Mouse (Mus musculus): ENCODE data around the gene Plekhj1. TPM values are rescaled to one million over a fixed set of nuclear protein-coding genes. Genes with fewer than 3 reads are reported as not detected.
"Not testable (repeated sequence)": the region's sequence is repeated elsewhere in the genome, so short reads cannot be mapped to it uniquely, and the experiment has no call there.

The Plekhj1 gene
- polyA plus RNA-seq, 1 experiment: 251 TPM

- Histone ChIP-seq H3K36me3 (replicated peaks; ENCODE audit: low read length) (no peaks in the 10 kb centered on the region), H3K4me1 (peaks cover 33% of the 10 kb centered on the region), H3K4me3 (replicated peaks) (no peak overlapping the region), H3K27me3 (replicated peaks) (peaks cover 15% of the 10 kb centered on the region), H3K9me3 (no peaks in the 10 kb centered on the region)
- TF ChIP-seq FLI1 (IDR thresholded peaks at IDR 0.05; ENCODE audit: low read length) (no peak), GATA1 (IDR thresholded peaks at IDR 0.05; ENCODE audit: borderline replicate concordance, low read length) (no peak)
Measured at GRCm38 (mm10) chr10:80817164-80817563, 18.7 kb upstream of the Plekhj1 start.

- H3K27me3 ChIP-seq (replicated peaks): peaks cover 21% of the 10 kb centered on the region
- H3K4me3 ChIP-seq (replicated peaks); H3K9me3 ChIP-seq; H3K36me3 ChIP-seq (replicated peaks; ENCODE audit: low read length): not testable (repeated sequence)
- peaks cover 34% of the 10 kb centered on the region for H3K4me1 ChIP-seq
Measured at GRCm38 (mm10) chr10:80816303-80816702, 17.9 kb upstream of the Plekhj1 start.

GRCm38 (mm10) chr10:80814800-80815199 lies 16.4 kb upstream of the Plekhj1 start:
- Histone ChIP-seq H3K36me3 (replicated peaks; ENCODE audit: low read length) (no peaks in the 10 kb centered on the region), H3K27me3 (replicated peaks) (peaks cover 31% of the 10 kb centered on the region), H3K4me3 (replicated peaks) (no peak overlapping the region), H3K4me1 (peaks cover 45% of the 10 kb centered on the region), H3K9me3 (no peaks in the 10 kb centered on the region)
- TF ChIP-seq FLI1 (IDR thresholded peaks at IDR 0.05; ENCODE audit: low read length): no peak
- TF ChIP-seq GATA1 (IDR thresholded peaks at IDR 0.05; ENCODE audit: borderline replicate concordance, low read length): no peak

- H3K4me1 ChIP-seq: peaks cover 42% of the 10 kb centered on the region
- TF ChIP-seq FLI1 (IDR thresholded peaks at IDR 0.05; ENCODE audit: low read length): no peak
- TF ChIP-seq GATA1 (IDR thresholded peaks at IDR 0.05; ENCODE audit: borderline replicate concordance, low read length): no peak
- peak within 1 kb of the TSS; percentile 1 for H3K4me3 ChIP-seq (replicated peaks)
- H3K36me3 ChIP-seq (replicated peaks; ENCODE audit: low read length): no peaks in the 10 kb centered on the region
- peaks cover 44% of the 10 kb centered on the region for H3K27me3 ChIP-seq (replicated peaks)
- H3K9me3 ChIP-seq: no peaks in the 10 kb centered on the region
Measured at GRCm38 (mm10) chr10:80813366-80813765, 14.9 kb upstream of the Plekhj1 start, which contains the start of gene Jsrp1. Gene Jsrp1 (minus strand): TSS chr10:80813498.

- no peak for TF ChIP-seq FLI1 (IDR thresholded peaks at IDR 0.05; ENCODE audit: low read length)
- no peak for TF ChIP-seq GATA1 (IDR thresholded peaks at IDR 0.05; ENCODE audit: borderline replicate concordance, low read length)
- Histone ChIP-seq H3K9me3 (no peaks in the 10 kb centered on the region), H3K4me1 (peaks cover 48% of the 10 kb centered on the region), H3K36me3 (replicated peaks; ENCODE audit: low read length) (no peaks in the 10 kb centered on the region), H3K4me3 (replicated peaks) (no peak overlapping the region), H3K27me3 (replicated peaks) (peaks cover 49% of the 10 kb centered on the region)
Measured at GRCm38 (mm10) chr10:80812391-80813041, 14.1 kb upstream of the Plekhj1 start.

GRCm38 (mm10) chr10:80810084-80810483 lies 11.7 kb upstream of the Plekhj1 start:
- Histone ChIP-seq H3K36me3 (replicated peaks; ENCODE audit: low read length) (peaks cover 21% of the 10 kb centered on the region), H3K4me1 (peaks cover 71% of the 10 kb centered on the region), H3K4me3 (replicated peaks) (peak overlapping the region; percentile 67), H3K27me3 (replicated peaks) (peaks cover 49% of the 10 kb centered on the region), H3K9me3 (no peaks in the 10 kb centered on the region)
- TF ChIP-seq FLI1 (IDR thresholded peaks at IDR 0.05; ENCODE audit: low read length): no peak
- no peak for TF ChIP-seq GATA1 (IDR thresholded peaks at IDR 0.05; ENCODE audit: borderline replicate concordance, low read length)

GRCm38 (mm10) chr10:80808985-80809632 lies 10.7 kb upstream of the Plekhj1 start:
- peak overlapping the region; percentile 64 for H3K4me3 ChIP-seq (replicated peaks)
- H3K9me3 ChIP-seq: no peaks in the 10 kb centered on the region
- peaks cover 47% of the 10 kb centered on the region for H3K27me3 ChIP-seq (replicated peaks)
- H3K36me3 ChIP-seq (replicated peaks; ENCODE audit: low read length): peaks cover 31% of the 10 kb centered on the region
- no peak for TF ChIP-seq FLI1 (IDR thresholded peaks at IDR 0.05; ENCODE audit: low read length)
- no peak for TF ChIP-seq GATA1 (IDR thresholded peaks at IDR 0.05; ENCODE audit: borderline replicate concordance, low read length)
- peaks cover 68% of the 10 kb centered on the region for H3K4me1 ChIP-seq

- H3K9me3 ChIP-seq: no peaks in the 10 kb centered on the region
- peak overlapping the region; percentile 64 for H3K4me3 ChIP-seq (replicated peaks)
- H3K36me3 ChIP-seq (replicated peaks; ENCODE audit: low read length): peaks cover 39% of the 10 kb centered on the region
- H3K27me3 ChIP-seq (replicated peaks): peaks cover 43% of the 10 kb centered on the region
- H3K4me1 ChIP-seq: peaks cover 65% of the 10 kb centered on the region
- TF ChIP-seq FLI1 (IDR thresholded peaks at IDR 0.05; ENCODE audit: low read length) (no peak), GATA1 (IDR thresholded peaks at IDR 0.05; ENCODE audit: borderline replicate concordance, low read length) (no peak)
Measured at GRCm38 (mm10) chr10:80808099-80808984, 9.9 kb upstream of the Plekhj1 start.

- peaks cover 33% of the 10 kb centered on the region for H3K27me3 ChIP-seq (replicated peaks)
- peaks cover 56% of the 10 kb centered on the region for H3K4me1 ChIP-seq
- no peak for TF ChIP-seq GATA1 (IDR thresholded peaks at IDR 0.05; ENCODE audit: borderline replicate concordance, low read length)
- no peak for TF ChIP-seq FLI1 (IDR thresholded peaks at IDR 0.05; ENCODE audit: low read length)
- H3K36me3 ChIP-seq (replicated peaks; ENCODE audit: low read length): peaks cover 51% of the 10 kb centered on the region
- peak overlapping the region; percentile 90 for H3K4me3 ChIP-seq (replicated peaks)
- H3K9me3 ChIP-seq: no peaks in the 10 kb centered on the region
Measured at GRCm38 (mm10) chr10:80807057-80807627, 8.7 kb upstream of the Plekhj1 start.

Data from megakaryocyte, embryonic 14.5 days (primary cell).